Mouse (Mus musculus) brain, embryonic 14.5 days (tissue): ENCODE measurements around the gene Cyp4f15. TPM values are rescaled to one million over a fixed set of nuclear protein-coding genes. Genes with fewer than 3 reads are reported as not detected.

Experiments used
- DNase-seq: peaks from one replicate; pipeline ENCODE4 v3.0.0-alpha.2; 2011; ENCODE audit warnings: low read depth
- CTCF ChIP-seq: fragments of 200-500 bp; IDR thresholded peaks from 2 replicates; pipeline ENCODE4 v1.5.1; 2012; ENCODE audit warnings: inconsistent platforms, mild to moderate bottlenecking, moderate library complexity, borderline replicate concordance; ENCODE audit not compliant: insufficient read depth, insufficient read length; ENCODE audit errors: extremely low read depth
- POLR2A ChIP-seq: fragments of 200-500 bp; IDR thresholded peaks from 2 replicates; pipeline ENCODE4 v1.6.1; 2012; ENCODE audit warnings: mild to moderate bottlenecking, inconsistent platforms, borderline replicate concordance; ENCODE audit not compliant: poor library complexity, insufficient read depth, insufficient read length, severe bottlenecking; ENCODE audit errors: extremely low read depth
- polyA plus RNA-seq: library from polyadenylated mRNA; depleted of rRNA; stranded (reverse); fragments of >200 nt; gene quantifications from 2 replicates; pipeline ENCODE4 v1.2.3, GENCODE M21; 2012; rRNA removed

The Cyp4f15 gene
- polyA plus RNA-seq: 2.4 and 3.1 TPM in 2 replicates

- peak; percentile 69 for DNase-seq
- TF ChIP-seq POLR2A (no peak), CTCF (no peak)
Observed at GRCm38 (mm10) chr17:32685048-32685750, at the start of gene Cyp4f15. Gene Cyp4f15, plus strand, starts transcription at chr17:32685627.

GRCm38 (mm10) chr17:32636341-32636740 is 49.1 kb upstream of the Cyp4f15 start:
- no peak for TF ChIP-seq CTCF
- TF ChIP-seq POLR2A: no peak

GRCm38 (mm10) chr17:32637151-32637550 is 48.3 kb upstream of the Cyp4f15 start:
- no peak for DNase-seq
- TF ChIP-seq CTCF: no peak
- no peak for TF ChIP-seq POLR2A

More at GRCm38 (mm10) chr17:32636341-32636740, 49.1 kb upstream of the Cyp4f15 start:
- DNase-seq: no peak

GRCm38 (mm10) chr17:32646631-32647030 is 38.8 kb upstream of the Cyp4f15 start:
- no peak for DNase-seq
- TF ChIP-seq POLR2A (no peak), CTCF (no peak)

GRCm38 (mm10) chr17:32653860-32654259 is 31.6 kb upstream of the Cyp4f15 start:
- TF ChIP-seq CTCF (no peak), POLR2A (no peak)
- no peak for DNase-seq

GRCm38 (mm10) chr17:32657041-32657440 is 28.4 kb upstream of the Cyp4f15 start:
- DNase-seq: no peak
- TF ChIP-seq CTCF (no peak), POLR2A (no peak)

GRCm38 (mm10) chr17:32658246-32658645 is 27.2 kb upstream of the Cyp4f15 start:
- DNase-seq: no peak
- TF ChIP-seq CTCF: no peak
- no peak for TF ChIP-seq POLR2A

- peak; percentile 49 for DNase-seq
- TF ChIP-seq CTCF (no peak), POLR2A (no peak)
Observed at GRCm38 (mm10) chr17:32658712-32659111, 26.7 kb upstream of the Cyp4f15 start, which contains the start of gene Cyp4f40. Gene Cyp4f40, plus strand, starts transcription at chr17:32658900.

GRCm38 (mm10) chr17:32673976-32674375 is 11.5 kb upstream of the Cyp4f15 start:
- DNase-seq: no peak
- TF ChIP-seq CTCF (no peak), POLR2A (no peak)

- no peak for TF ChIP-seq POLR2A
- no peak for TF ChIP-seq CTCF
- DNase-seq: peak; percentile 43
Observed at GRCm38 (mm10) chr17:32676040-32676635, 9.3 kb upstream of the Cyp4f15 start.

GRCm38 (mm10) chr17:32680404-32680803 is 5.0 kb upstream of the Cyp4f15 start:
- TF ChIP-seq POLR2A (no peak), CTCF (peak; percentile 70)
- peak; percentile 74 for DNase-seq
